Mouse (Mus musculus): ENCODE measurements around the gene Ccdc69. TPM values are rescaled to one million over a fixed set of nuclear protein-coding genes. Genes with fewer than 3 reads are reported as not detected.
A peak's percentile ranks its signal among the peaks of the same experiment; 100 is the strongest.

The Ccdc69 gene
- total RNA-seq, 2 experiments from 2014 or later = 0.32 TPM; not detected in 1

- DNase-seq (ENCODE audit: extremely low spot score in 1 of 2, low spot score in 2 of 2) = no peak
- intact Hi-C loops (cut with DNase I) = no loop called here
- Histone ChIP-seq H3K27ac (peak overlapping the region; percentile 87), H3K4me3 (no peak overlapping the region)
- TF ChIP-seq CTCF (IDR thresholded peaks at IDR 0.05) = no peak
These were observed 61.2 kb downstream of the Ccdc69 start for GRCm38 (mm10) chr11:55016758-55017157.

DNA sequence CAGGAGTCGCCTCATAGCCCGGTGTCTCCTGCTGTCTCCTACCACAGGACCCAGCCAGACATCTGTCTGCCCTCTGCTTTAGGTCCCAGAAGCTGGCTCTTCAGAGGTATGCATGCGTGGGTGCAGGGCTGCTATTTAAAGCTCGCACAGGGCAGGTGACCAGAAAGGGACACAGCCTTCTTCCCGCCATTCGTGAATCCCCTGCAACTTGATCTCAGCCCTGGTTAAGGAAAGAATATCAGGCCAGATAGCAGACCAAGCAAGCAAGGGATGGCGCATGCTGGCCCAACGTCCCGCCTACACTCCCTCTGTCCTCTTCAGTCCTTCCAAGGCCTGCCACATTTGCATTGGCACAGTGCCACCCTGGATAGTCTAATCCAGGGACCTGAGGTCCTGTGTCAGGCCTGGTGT is 62.1 kb downstream of the Ccdc69 start:
- Histone ChIP-seq H3K27ac (peak overlapping the region; percentile 87), H3K4me3 (no peak overlapping the region)
- peak in 1 of 2 experiments; percentile 48 for DNase-seq (ENCODE audit: extremely low spot score in 1 of 2, low spot score in 2 of 2)
- TF ChIP-seq CTCF (IDR thresholded peaks at IDR 0.05) = no peak
- intact Hi-C loops (cut with DNase I) = no loop called here

GRCm38 (mm10) chr11:55015264-55015663 is 62.7 kb downstream of the Ccdc69 start:
- H3K27ac ChIP-seq = peak overlapping the region; percentile 87
- no peak for DNase-seq (ENCODE audit: extremely low spot score in 1 of 2, low spot score in 2 of 2)
- TF ChIP-seq CTCF (IDR thresholded peaks at IDR 0.05) = no peak
- intact Hi-C loops (cut with DNase I) = no loop called here
- no peak overlapping the region for H3K4me3 ChIP-seq

- Histone ChIP-seq H3K27ac (no peak overlapping the region), H3K4me3 (no peak overlapping the region)
- intact Hi-C loops (cut with DNase I) = no loop called here
- TF ChIP-seq CTCF (IDR thresholded peaks at IDR 0.05) = no peak
- no peak for DNase-seq (ENCODE audit: extremely low spot score in 1 of 2, low spot score in 2 of 2)
These were observed 64.1 kb downstream of the Ccdc69 start for GRCm38 (mm10) chr11:55013802-55014201.

DNA sequence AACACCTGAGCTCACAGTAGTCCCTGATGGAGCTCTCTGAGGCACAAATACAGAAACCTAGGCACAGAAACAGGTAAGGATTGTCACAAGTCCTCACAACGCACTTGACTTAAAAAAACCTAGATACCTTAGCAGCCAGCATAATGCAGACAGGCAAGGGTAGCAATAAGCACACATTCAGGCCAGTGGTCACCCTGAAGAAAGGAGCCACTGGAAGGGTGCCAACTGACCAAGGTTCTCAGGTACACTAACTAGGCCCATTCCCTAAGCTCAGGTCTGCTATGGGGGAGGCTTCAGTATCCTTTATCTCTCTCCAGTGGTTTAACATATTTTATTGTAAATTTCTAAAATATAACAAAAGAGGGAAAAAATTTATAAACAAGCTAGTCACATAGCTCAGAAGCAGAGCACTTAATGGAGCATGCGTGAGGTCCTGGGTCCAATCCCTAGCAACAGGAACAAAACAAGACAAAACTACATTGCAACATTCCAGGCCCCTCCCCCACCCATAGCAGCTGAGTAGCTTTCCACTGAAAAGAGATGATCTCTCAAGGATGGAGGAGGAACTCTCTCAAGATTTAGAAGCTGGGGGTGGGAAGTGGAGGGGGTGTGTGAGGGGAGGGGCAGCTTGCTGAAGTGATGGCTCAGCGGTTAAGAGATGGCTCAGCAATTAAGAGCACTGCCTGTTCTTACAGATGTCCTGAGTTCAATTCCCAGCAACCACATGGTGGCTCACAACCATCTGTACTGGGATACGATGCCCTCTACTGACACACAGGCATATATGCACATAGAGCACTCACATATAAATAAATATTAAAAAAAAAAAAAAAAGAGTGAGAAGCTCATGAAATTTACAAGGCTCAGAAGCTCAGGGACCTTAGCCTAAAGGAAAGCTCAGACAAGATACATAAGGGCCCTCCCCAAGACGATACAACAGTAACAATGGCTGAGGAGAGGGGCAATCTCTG is 65.1 kb downstream of the Ccdc69 start:
- intact Hi-C loops (cut with DNase I) = no loop called here
- H3K27ac ChIP-seq = no peak overlapping the region
- no peak for DNase-seq (ENCODE audit: extremely low spot score in 1 of 2, low spot score in 2 of 2)
- H3K4me3 ChIP-seq = no peak overlapping the region
- peak; percentile 2; the same call in 1 of the 2 replicates for TF ChIP-seq CTCF (IDR thresholded peaks at IDR 0.05)

DNA sequence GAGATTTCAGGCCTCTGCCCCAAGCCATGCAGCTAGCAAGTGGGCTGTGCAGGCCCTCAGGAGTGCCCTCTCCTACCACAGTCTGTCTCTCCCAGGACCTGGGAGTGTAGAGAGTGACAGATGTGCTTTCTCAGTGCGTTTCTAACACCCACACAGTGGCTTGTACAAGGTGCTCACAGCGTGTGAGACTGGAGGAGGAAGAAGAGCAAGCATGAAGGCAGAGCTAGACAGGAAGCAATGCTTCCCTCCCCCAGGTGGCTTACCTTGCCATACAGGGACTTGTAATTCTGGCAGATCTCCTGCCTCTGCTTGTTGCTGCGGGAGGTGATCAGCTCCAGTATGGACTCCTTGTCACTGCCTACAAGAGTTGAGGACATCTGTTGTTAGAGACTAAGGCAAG is 66.5 kb downstream of the Ccdc69 start:
- intact Hi-C loops (cut with DNase I) = no loop called here

GRCm38 (mm10) chr11:55008230-55008629 is 69.7 kb downstream of the Ccdc69 start:
- H3K27ac ChIP-seq = no peak overlapping the region
- TF ChIP-seq CTCF (IDR thresholded peaks at IDR 0.05) = no peak
- H3K4me3 ChIP-seq = no peak overlapping the region
- DNase-seq (ENCODE audit: extremely low spot score in 1 of 2, low spot score in 2 of 2) = no peak
- intact Hi-C loops (cut with DNase I) = no loop called here

More for the DNA sequence above, 66.5 kb downstream of the Ccdc69 start:
- DNase-seq (ENCODE audit: extremely low spot score in 1 of 2, low spot score in 2 of 2) = no peak
- no peak overlapping the region for H3K4me3 ChIP-seq
- H3K27ac ChIP-seq = no peak overlapping the region
- no peak for TF ChIP-seq CTCF (IDR thresholded peaks at IDR 0.05)

- no peak overlapping the region for H3K27ac ChIP-seq
These were observed 72.2 kb downstream of the Ccdc69 start for GRCm38 (mm10) chr11:55005684-55006083.

DNA sequence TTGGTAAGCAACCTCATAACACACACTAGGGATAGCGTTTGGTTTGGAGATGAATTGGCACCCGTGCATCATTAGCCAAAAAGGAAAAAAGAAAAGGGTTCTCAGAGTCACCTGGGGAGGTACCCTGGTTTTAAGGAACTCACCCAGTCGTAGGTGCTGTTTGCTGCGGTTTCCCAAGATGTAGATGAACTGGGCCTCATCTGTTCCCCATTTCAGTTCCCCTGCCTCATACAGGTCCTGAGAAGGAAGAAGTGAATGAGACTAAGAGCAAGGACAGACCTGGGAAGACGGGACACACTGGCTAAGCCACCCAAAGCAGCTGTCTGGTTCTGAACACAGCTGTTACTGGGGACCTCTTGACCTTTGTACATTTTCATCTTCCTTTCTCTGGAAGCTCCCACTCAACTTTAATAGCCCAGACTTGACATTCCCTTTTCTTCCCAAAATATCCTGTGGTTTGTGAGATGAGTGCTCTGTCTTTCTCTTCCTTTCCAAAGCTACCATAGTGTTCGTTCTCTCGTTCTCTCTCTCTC is 72.9 kb downstream of the Ccdc69 start:
- DNase-seq (ENCODE audit: extremely low spot score in 1 of 2, low spot score in 2 of 2) = no peak
- H3K4me3 ChIP-seq = no peak overlapping the region
- intact Hi-C loops (cut with DNase I) = no loop called here
- no peak overlapping the region for H3K27ac ChIP-seq
- TF ChIP-seq CTCF (IDR thresholded peaks at IDR 0.05) = no peak

More at GRCm38 (mm10) chr11:55005684-55006083, 72.2 kb downstream of the Ccdc69 start:
- no peak for TF ChIP-seq CTCF (IDR thresholded peaks at IDR 0.05)
- intact Hi-C loops (cut with DNase I) = no loop called here
- no peak overlapping the region for H3K4me3 ChIP-seq
- DNase-seq (ENCODE audit: extremely low spot score in 1 of 2, low spot score in 2 of 2) = no peak

Other genes starting within 250 kb of the Ccdc69 start
- 10 to 100 TPM; 25.8 to 27.2 TPM for gene Lyrm7, start 217.2 kb downstream of the Ccdc69 start, total RNA-seq (2021)
- gene Hint1, start 211.7 kb downstream of the Ccdc69 start, total RNA-seq (2021) = 100 to 1,000 TPM; 234 to 245 TPM
- gene Gpx3, start 175.7 kb downstream of the Ccdc69 start, total RNA-seq (2021) = 10 to 100 TPM in 1 of 2 experiments, 1 to 10 TPM in 1; 6.2 to 10.2 TPM
- 10 to 100 TPM; 38.3 to 38.4 TPM for gene Tnip1, start 115.2 kb downstream of the Ccdc69 start, total RNA-seq (2021)
- 10 to 100 TPM; 85.5 to 86.7 TPM for gene Anxa6, start 44.7 kb downstream of the Ccdc69 start, total RNA-seq (2021)
- gene Gm2a, start 20.0 kb upstream of the Ccdc69 start, total RNA-seq (2021) = 10 to 100 TPM; 30.6 to 30.7 TPM
- not detected for gene Slc36a3, start 73.6 kb upstream of the Ccdc69 start, total RNA-seq (2021)
- under 1 TPM in 1 of 2 experiments, not detected in 1; 0.32 TPM for gene Slc36a2, start 106.9 kb upstream of the Ccdc69 start, total RNA-seq (2021)
- 10 to 100 TPM; 74.0 to 79.1 TPM for gene Slc36a1, start 126.2 kb upstream of the Ccdc69 start, total RNA-seq (2021)

Data from left cerebral cortex, adult 2 months (tissue).